Mouse (Mus musculus) stomach, postnatal 0 days (tissue): ENCODE measurements at regions not wholly inside any gene's neighbourhood (a gene's known extent, or its start where the extent isn't known, plus 50 kb on each side); places are given as distances from the start of the nearest gene placed in this dataset.
A peak's percentile ranks its signal among the peaks of the same experiment; 100 is the strongest.

ENCODE experiments used
- ATAC-seq: fragments of 200-750 bp; cut with Nextera tagmentation; 2 replicates; pipeline ENCODE4 v1.8.0; 2017; ENCODE audit not compliant: low FRiP score, low TSS enrichment
- DNase-seq: peaks from one replicate; pipeline ENCODE4 v3.0.0-alpha.2; 2016; ENCODE audit warnings: low spot score
- H3K27ac ChIP-seq: fragments of 300-500 bp; sonication (generic); replicated peaks from 2 replicates; pipeline ENCODE4 v1.5.1; 2014; ENCODE audit warnings: mild to moderate bottlenecking, control low read depth
- H3K27me3 ChIP-seq: fragments of 300-500 bp; sonication (generic); 2 replicates; pipeline ENCODE4 v1.6.1; 2014; ENCODE audit warnings: low read length; ENCODE audit not compliant: control insufficient read depth, insufficient read depth
- H3K36me3 ChIP-seq: fragments of 300-500 bp; sonication (generic); 2 replicates; pipeline ENCODE4 v1.6.1; 2014; ENCODE audit warnings: low read length, mixed read lengths; ENCODE audit not compliant: control insufficient read depth, insufficient read depth
- H3K4me1 ChIP-seq: fragments of 300-500 bp; sonication (generic); replicated peaks from 2 replicates; pipeline ENCODE4 v1.6.1; 2014; ENCODE audit warnings: antibody characterized with exemption; ENCODE audit not compliant: control insufficient read depth, insufficient read depth
- H3K4me2 ChIP-seq: fragments of 300-500 bp; sonication (generic); replicated peaks from 2 replicates; pipeline ENCODE4 v1.6.1; 2014; ENCODE audit warnings: low read depth, mild to moderate bottlenecking, control low read depth, moderate library complexity
- H3K4me3 ChIP-seq: fragments of 300-500 bp; sonication (generic); 2 replicates; pipeline ENCODE4 v1.5.1; 2014; ENCODE audit warnings: low read depth, low read length, control low read depth
- H3K9ac ChIP-seq: fragments of 300-500 bp; sonication (generic); 2 replicates; pipeline ENCODE4 v1.6.1; 2014; ENCODE audit warnings: mild to moderate bottlenecking, low read length, control low read depth, mixed read lengths
- H3K9me3 ChIP-seq: fragments of 300-500 bp; sonication (generic); 2 replicates; pipeline ENCODE4 v1.6.1; 2016; ENCODE audit warnings: low read length; ENCODE audit not compliant: control insufficient read depth
- CTCF ChIP-seq: IDR thresholded peaks from 2 replicates; pipeline ENCODE4 v1.5.1; 2016; ENCODE audit warnings: antibody characterized with exemption, low read depth, mild to moderate bottlenecking, moderate library complexity
- EP300 ChIP-seq: optimal IDR thresholded peaks from 2 replicates; pipeline ENCODE3; 2016; ENCODE audit warnings: antibody characterized with exemption
- WGBS: fragments of 180-500 bp; shearing (Covaris S2); extraction: QIAGEN DNeasy Blood & Tissue Kit; methylation state at CpG from one replicate; pipeline ENCODE4 v1.1.7; 2014; 5-methylcytosine and 5-hydroxymethylcytosine counted together

GRCm38 (mm10) chr14:13192746-13193145, 91.8 kb upstream of the Synpr start:
- Histone ChIP-seq H3K4me2 (no peak overlapping the region), H3K4me3 (no peak overlapping the region), H3K27ac (no peak overlapping the region), H3K27me3 (no peaks in the 10 kb centered on the region), H3K36me3 (no peaks in the 10 kb centered on the region), H3K9me3 (no peaks in the 10 kb centered on the region), H3K9ac (no peak overlapping the region), H3K4me1 (no peaks in the 10 kb centered on the region)
- TF ChIP-seq CTCF (no peak), EP300 (no peak)
- no peak for DNase-seq
- WGBS: 40% methylated on average over 1 of the region's 1 CpGs
- ATAC-seq: no peak

- 45% methylated on average over 3 of the region's 3 CpGs for WGBS
- no peak for ATAC-seq
- H3K4me1 ChIP-seq: no peaks in the 10 kb centered on the region
Measured at GRCm38 (mm10) chr14:13197330-13197892, 87.2 kb upstream of the Synpr start.

GRCm38 (mm10) chr14:13198491-13198890, 86.1 kb upstream of the Synpr start:
- Histone ChIP-seq H3K4me1 (no peaks in the 10 kb centered on the region), H3K27ac (no peak overlapping the region), H3K4me2 (no peak overlapping the region), H3K9me3 (no peaks in the 10 kb centered on the region), H3K27me3 (no peaks in the 10 kb centered on the region), H3K36me3 (no peaks in the 10 kb centered on the region), H3K4me3 (no peak overlapping the region), H3K9ac (no peak overlapping the region)
- 24% methylated on average over 1 of the region's 1 CpGs for WGBS
- DNase-seq (no peak), ATAC-seq (no peak)
- TF ChIP-seq CTCF (peak; percentile 75), EP300 (no peak)

More at GRCm38 (mm10) chr14:13197330-13197892, 87.2 kb upstream of the Synpr start:
- Histone ChIP-seq H3K4me3 (no peak overlapping the region), H3K27me3 (no peaks in the 10 kb centered on the region), H3K27ac (no peak overlapping the region), H3K9ac (no peak overlapping the region), H3K4me2 (no peak overlapping the region), H3K9me3 (no peaks in the 10 kb centered on the region), H3K36me3 (no peaks in the 10 kb centered on the region)
- DNase-seq: no peak
- TF ChIP-seq EP300: no peak
- no peak for TF ChIP-seq CTCF

- Histone ChIP-seq H3K9me3 (no peaks in the 10 kb centered on the region), H3K4me2 (no peak overlapping the region), H3K4me3 (no peak overlapping the region), H3K4me1 (no peaks in the 10 kb centered on the region), H3K27me3 (no peaks in the 10 kb centered on the region), H3K27ac (no peak overlapping the region), H3K36me3 (no peaks in the 10 kb centered on the region), H3K9ac (no peak overlapping the region)
- ATAC-seq (no peak), DNase-seq (no peak)
- 72% methylated on average over 1 of the region's 1 CpGs for WGBS
- TF ChIP-seq CTCF: no peak
- TF ChIP-seq EP300: no peak
Measured at GRCm38 (mm10) chr14:13212658-13213057, 71.9 kb upstream of the Synpr start.
